Mouse (Mus musculus) neural tube, embryonic 12.5 days (tissue): ENCODE data around the gene Map2k4. TPM values are rescaled to one million over a fixed set of nuclear protein-coding genes. Genes with fewer than 3 reads are reported as not detected.

Experiments
- ATAC-seq: fragments of 200-750 bp; cut with Nextera tagmentation; 2 replicates; pipeline ENCODE4 v1.8.0; 2017; ENCODE audit warnings: low read depth, mild to moderate bottlenecking, moderate TSS enrichment, moderate library complexity; ENCODE audit not compliant: low FRiP score
- H3K27ac ChIP-seq: fragments of 300-500 bp; sonication (generic); 2 replicates; pipeline ENCODE4 v1.5.1; 2016
- H3K27me3 ChIP-seq: fragments of 300-500 bp; sonication (generic); replicated peaks from 2 replicates; pipeline ENCODE4 v1.6.1; 2016; ENCODE audit warnings: mild to moderate bottlenecking
- H3K36me3 ChIP-seq: fragments of 300-500 bp; sonication (generic); 2 replicates; pipeline ENCODE4 v1.6.1; 2016; ENCODE audit warnings: mild to moderate bottlenecking
- H3K4me1 ChIP-seq: fragments of 300-500 bp; sonication (generic); 2 replicates; pipeline ENCODE4 v1.6.1; 2016
- H3K4me2 ChIP-seq: fragments of 300-500 bp; sonication (generic); replicated peaks from 2 replicates; pipeline ENCODE4 v1.6.1; 2016; ENCODE audit warnings: mild to moderate bottlenecking
- H3K4me3 ChIP-seq: fragments of 300-500 bp; sonication (generic); 2 replicates; pipeline ENCODE4 v1.5.1; 2016
- H3K9ac ChIP-seq: fragments of 300-500 bp; sonication (generic); 2 replicates; pipeline ENCODE4 v1.6.1; 2016; ENCODE audit warnings: mild to moderate bottlenecking
- H3K9me3 ChIP-seq: fragments of 300-500 bp; sonication (generic); 2 replicates; pipeline ENCODE4 v1.6.1; 2016; ENCODE audit warnings: mild to moderate bottlenecking
- WGBS: fragments of 180-500 bp; shearing (Covaris S2); methylation state at CpG from one replicate; pipeline ENCODE4 v1.1.7; 2016; 5-methylcytosine and 5-hydroxymethylcytosine counted together
- polyA plus RNA-seq: library from polyadenylated mRNA; unstranded; fragments of >200 nt; fragmentation: Nextera tagmentation; extraction: Ambion mirVana; gene quantifications from 2 replicates; pipeline ENCODE4 v1.2.1, GENCODE M21; 2016

Map2k4 gene
- polyA plus RNA-seq, 1 experiment from 2014 or later, result 72.6 TPM

- H3K4me1 ChIP-seq, result no peaks in the 10 kb centered on the region; the same call in 1 of the 2 replicates
- H3K4me3 ChIP-seq, result no peak overlapping the region
- H3K36me3 ChIP-seq, result no peaks in the 10 kb centered on the region
- no peaks in the 10 kb centered on the region for H3K27me3 ChIP-seq
- ATAC-seq, result no peak
- no peaks in the 10 kb centered on the region for H3K9me3 ChIP-seq
- 100% methylated on average over 1 of the region's 1 CpGs for WGBS
- no peak overlapping the region for H3K4me2 ChIP-seq
- no peak overlapping the region for H3K27ac ChIP-seq
- no peak overlapping the region for H3K9ac ChIP-seq
Measured at GRCm38 (mm10) chr11:65771546-65771945, 16.6 kb downstream of the Map2k4 start.

- no peak overlapping the region for H3K9ac ChIP-seq
- H3K4me1 ChIP-seq, result no peaks in the 10 kb centered on the region; the same call in 1 of the 2 replicates
- H3K27ac ChIP-seq, result no peak overlapping the region
- no peaks in the 10 kb centered on the region for H3K9me3 ChIP-seq
- no peak overlapping the region for H3K4me2 ChIP-seq
- no peak for ATAC-seq
- no peaks in the 10 kb centered on the region for H3K27me3 ChIP-seq
- H3K4me3 ChIP-seq, result no peak overlapping the region
- no peaks in the 10 kb centered on the region for H3K36me3 ChIP-seq
- 79% methylated on average over 5 of the region's 5 CpGs for WGBS
Measured at GRCm38 (mm10) chr11:65769990-65770389, 18.1 kb downstream of the Map2k4 start.

GRCm38 (mm10) chr11:65768445-65768844, 19.7 kb downstream of the Map2k4 start:
- no peak overlapping the region for H3K27ac ChIP-seq
- H3K4me2 ChIP-seq, result no peak overlapping the region
- ATAC-seq, result no peak
- no peaks in the 10 kb centered on the region for H3K36me3 ChIP-seq
- no peaks in the 10 kb centered on the region for H3K9me3 ChIP-seq
- no peaks in the 10 kb centered on the region for H3K27me3 ChIP-seq
- no peak overlapping the region for H3K9ac ChIP-seq
- no peak overlapping the region for H3K4me3 ChIP-seq
- no peaks in the 10 kb centered on the region; the same call in 1 of the 2 replicates for H3K4me1 ChIP-seq

GRCm38 (mm10) chr11:65760912-65761311, 27.2 kb downstream of the Map2k4 start:
- no peaks in the 10 kb centered on the region for H3K36me3 ChIP-seq
- no peak overlapping the region for H3K27ac ChIP-seq
- H3K4me2 ChIP-seq, result no peak overlapping the region
- 100% methylated on average over 2 of the region's 2 CpGs for WGBS
- no peak for ATAC-seq
- no peak overlapping the region for H3K4me3 ChIP-seq
- no peak overlapping the region for H3K9ac ChIP-seq
- no peaks in the 10 kb centered on the region for H3K9me3 ChIP-seq
- H3K4me1 ChIP-seq, result no peaks in the 10 kb centered on the region
- H3K27me3 ChIP-seq, result no peaks in the 10 kb centered on the region

GRCm38 (mm10) chr11:65759350-65759749, 28.7 kb downstream of the Map2k4 start:
- no peaks in the 10 kb centered on the region for H3K9me3 ChIP-seq
- H3K9ac ChIP-seq, result no peak overlapping the region
- no peaks in the 10 kb centered on the region for H3K4me1 ChIP-seq
- no peaks in the 10 kb centered on the region for H3K27me3 ChIP-seq
- H3K4me3 ChIP-seq, result no peak overlapping the region
- H3K36me3 ChIP-seq, result no peaks in the 10 kb centered on the region
- ATAC-seq, result no peak
- H3K27ac ChIP-seq, result no peak overlapping the region
- no peak overlapping the region for H3K4me2 ChIP-seq
- WGBS, result 92% methylated on average over 1 of the region's 1 CpGs

- Histone ChIP-seq H3K27ac (no peak overlapping the region), H3K36me3 (no peaks in the 10 kb centered on the region), H3K27me3 (no peaks in the 10 kb centered on the region), H3K4me2 (no peak overlapping the region), H3K4me3 (no peak overlapping the region), H3K9me3 (no peaks in the 10 kb centered on the region), H3K9ac (no peak overlapping the region), H3K4me1 (no peaks in the 10 kb centered on the region)
- WGBS, result 94% methylated on average over 4 of the region's 4 CpGs
- ATAC-seq, result no peak
Measured at GRCm38 (mm10) chr11:65754161-65754560, 33.9 kb downstream of the Map2k4 start.

GRCm38 (mm10) chr11:65753593-65753992, 34.5 kb downstream of the Map2k4 start:
- Histone ChIP-seq H3K4me2 (no peak overlapping the region), H3K27me3 (no peaks in the 10 kb centered on the region), H3K9ac (no peak overlapping the region), H3K4me3 (no peak overlapping the region), H3K27ac (no peak overlapping the region), H3K4me1 (no peaks in the 10 kb centered on the region), H3K36me3 (no peaks in the 10 kb centered on the region), H3K9me3 (no peaks in the 10 kb centered on the region)
- WGBS, result 93% methylated on average over 2 of the region's 2 CpGs
- ATAC-seq, result no peak

GRCm38 (mm10) chr11:65750546-65750945, 37.6 kb downstream of the Map2k4 start:
- Histone ChIP-seq H3K4me1 (no peaks in the 10 kb centered on the region), H3K4me3 (no peak overlapping the region), H3K9ac (no peak overlapping the region), H3K27me3 (no peaks in the 10 kb centered on the region), H3K4me2 (no peak overlapping the region), H3K27ac (no peak overlapping the region), H3K36me3 (no peaks in the 10 kb centered on the region), H3K9me3 (no peaks in the 10 kb centered on the region)
- no peak for ATAC-seq
- WGBS, result 94% methylated on average over 3 of the region's 3 CpGs

- no peak overlapping the region for H3K9ac ChIP-seq
- no peak for ATAC-seq
- H3K9me3 ChIP-seq, result no peaks in the 10 kb centered on the region
- H3K27me3 ChIP-seq, result no peaks in the 10 kb centered on the region
- H3K4me1 ChIP-seq, result no peaks in the 10 kb centered on the region
- no peaks in the 10 kb centered on the region for H3K36me3 ChIP-seq
- H3K27ac ChIP-seq, result no peak overlapping the region
- no peak overlapping the region for H3K4me2 ChIP-seq
- no peak overlapping the region for H3K4me3 ChIP-seq
Measured at GRCm38 (mm10) chr11:65747433-65747832, 40.7 kb downstream of the Map2k4 start.

GRCm38 (mm10) chr11:65745707-65746333, 42.3 kb downstream of the Map2k4 start:
- no peaks in the 10 kb centered on the region for H3K27me3 ChIP-seq
- H3K9ac ChIP-seq, result no peak overlapping the region
- H3K4me1 ChIP-seq, result no peaks in the 10 kb centered on the region
- H3K9me3 ChIP-seq, result no peaks in the 10 kb centered on the region
- no peaks in the 10 kb centered on the region for H3K36me3 ChIP-seq
- no peak overlapping the region for H3K27ac ChIP-seq
- H3K4me2 ChIP-seq, result no peak overlapping the region
- ATAC-seq, result no peak
- no peak overlapping the region for H3K4me3 ChIP-seq
- WGBS, result 90% methylated on average over 8 of the region's 8 CpGs

GRCm38 (mm10) chr11:65743866-65744265, 44.2 kb downstream of the Map2k4 start:
- no peak for ATAC-seq
- WGBS, result 94% methylated on average over 3 of the region's 3 CpGs
- H3K9me3 ChIP-seq, result no peaks in the 10 kb centered on the region
- H3K4me1 ChIP-seq, result no peaks in the 10 kb centered on the region
- H3K36me3 ChIP-seq, result no peaks in the 10 kb centered on the region
- no peak overlapping the region for H3K9ac ChIP-seq
- no peak overlapping the region for H3K4me3 ChIP-seq
- no peak overlapping the region for H3K27ac ChIP-seq
- H3K27me3 ChIP-seq, result no peaks in the 10 kb centered on the region
- H3K4me2 ChIP-seq, result no peak overlapping the region

GRCm38 (mm10) chr11:65740811-65741210, 47.3 kb downstream of the Map2k4 start:
- no peak overlapping the region for H3K4me2 ChIP-seq
- no peaks in the 10 kb centered on the region for H3K36me3 ChIP-seq
- no peak for ATAC-seq
- H3K4me3 ChIP-seq, result no peak overlapping the region
- H3K9ac ChIP-seq, result no peak overlapping the region
- H3K27ac ChIP-seq, result no peak overlapping the region
- no peaks in the 10 kb centered on the region for H3K9me3 ChIP-seq
- H3K27me3 ChIP-seq, result no peaks in the 10 kb centered on the region
- no peaks in the 10 kb centered on the region for H3K4me1 ChIP-seq
- WGBS, result 80% methylated on average over 5 of the region's 5 CpGs

- 79% methylated on average over 2 of the region's 2 CpGs for WGBS
- no peak for ATAC-seq
Measured at GRCm38 (mm10) chr11:65740390-65740789, 47.7 kb downstream of the Map2k4 start.

More at GRCm38 (mm10) chr11:65740390-65740789, 47.7 kb downstream of the Map2k4 start:
- Histone ChIP-seq H3K4me3 (no peak overlapping the region), H3K4me2 (no peak overlapping the region), H3K9ac (no peak overlapping the region), H3K27me3 (no peaks in the 10 kb centered on the region), H3K27ac (no peak overlapping the region), H3K36me3 (no peaks in the 10 kb centered on the region), H3K9me3 (no peaks in the 10 kb centered on the region), H3K4me1 (no peaks in the 10 kb centered on the region)
